Mouse (Mus musculus): ENCODE measurements around the gene Prm1. TPM values are rescaled to one million over a fixed set of nuclear protein-coding genes. Genes with fewer than 3 reads are reported as not detected.

Prm1 gene
- polyA plus RNA-seq, 1 experiment from 2014 or later = 0.14 TPM

DNA sequence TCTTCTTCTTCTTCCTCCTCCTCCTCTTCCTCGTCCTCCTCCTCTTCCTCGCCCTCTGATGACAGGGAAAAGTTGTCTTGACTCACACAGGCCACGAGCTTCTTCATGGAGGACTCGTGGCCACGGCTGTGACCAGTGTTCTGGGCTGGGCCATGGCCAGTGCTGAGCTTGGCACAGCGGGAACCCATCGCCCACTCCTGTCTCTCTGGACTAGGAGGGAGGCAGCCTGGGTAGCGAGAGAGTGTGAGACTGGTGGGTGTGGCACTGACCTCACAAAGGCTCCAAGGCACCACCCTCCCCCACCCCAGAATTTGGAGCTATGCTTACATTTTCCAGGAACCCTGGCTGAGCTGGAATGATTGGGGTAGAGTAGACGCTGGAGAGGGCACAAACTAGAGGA is 14.9 kb downstream of the Prm1 start, which contains the start of gene Prm3:
Prm3 (minus strand) TSS at position 213 of the 400 bp plus-strand sequence.
- H3K27me3 ChIP-seq = no peaks in the 10 kb centered on the region
- in situ Hi-C loops (cut with MboI; ENCODE audit: low pct_unique_long_range_greater_than_20kb) = loop anchor here (5.0 kb wide), 1 partner anchor 42 kb away; no protein-coding TSS in a partner anchor
- TF ChIP-seq CTCF (IDR thresholded peaks at IDR 0.05) = no peak
- DNase-seq (ENCODE audit: low read depth, low spot score) (no peak), ATAC-seq (no peak)
- POLR2A ChIA-PET = interaction anchor here (0.6 kb wide), 2 partner anchors 48 to 300 kb away, joined by 3 read pairs; no protein-coding TSS in a partner anchor
- CTCF ChIA-PET = no interaction called here

DNA sequence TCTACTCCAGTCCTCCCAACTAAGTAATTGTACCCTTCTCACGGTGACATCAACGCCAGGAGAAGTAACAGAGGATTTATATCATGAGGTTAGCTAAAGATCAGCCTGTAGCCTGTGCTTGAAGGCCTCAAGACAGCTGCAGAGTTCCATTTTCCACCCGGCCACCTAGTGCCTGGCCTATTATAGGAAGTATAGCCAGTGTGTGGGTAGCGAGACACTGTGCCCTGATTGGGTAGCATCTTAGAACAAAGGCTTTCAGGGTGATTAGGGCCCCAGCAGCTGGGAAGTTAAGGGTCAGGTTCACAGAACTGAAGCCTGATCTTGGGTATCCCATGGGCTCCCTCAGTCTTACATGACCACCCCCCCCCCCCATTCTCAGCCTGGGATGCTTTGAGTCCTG is 16.8 kb downstream of the Prm1 start:
- no peak for ATAC-seq
- POLR2A ChIA-PET = no interaction called here
- in situ Hi-C loops (cut with MboI; ENCODE audit: low pct_unique_long_range_greater_than_20kb) = loop anchor here (5.0 kb wide), 1 partner anchor 217 kb away; no protein-coding TSS in a partner anchor
- H3K27me3 ChIP-seq = no peaks in the 10 kb centered on the region
- CTCF ChIA-PET = interaction anchor here (4.7 kb wide), 1 partner anchor 58 kb away, joined by 18 read pairs; no protein-coding TSS in a partner anchor
- no peak for DNase-seq (ENCODE audit: low read depth, low spot score)
- TF ChIP-seq CTCF (IDR thresholded peaks at IDR 0.05) = no peak

DNA sequence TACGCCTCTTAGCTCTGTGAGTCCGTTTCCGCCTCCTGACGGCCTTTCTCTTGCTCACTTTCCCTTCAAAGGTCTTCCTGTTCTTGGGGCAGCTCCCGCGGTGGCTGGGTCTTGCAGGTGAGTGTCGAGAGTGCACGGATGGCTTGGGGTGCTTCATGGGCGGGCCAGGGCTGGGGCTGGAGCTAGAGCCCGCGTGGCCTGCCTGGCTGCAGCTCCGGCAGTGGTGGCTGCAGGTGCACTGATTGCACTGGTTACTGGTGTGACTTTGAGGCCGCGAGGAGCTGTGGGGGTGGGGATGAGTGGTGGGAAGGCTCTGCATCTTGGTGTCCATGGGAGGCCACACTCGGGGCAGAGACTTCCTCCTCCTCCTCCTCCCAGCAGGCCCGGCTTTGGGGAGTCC is 17.4 kb downstream of the Prm1 start, which contains the start of gene Tnp2:
Tnp2 (minus strand) TSS at position 390 of the 400 bp plus-strand sequence.
- no peak for TF ChIP-seq CTCF (IDR thresholded peaks at IDR 0.05)
- ChIA-PET CTCF (interaction anchor here (0.8 to 4.7 kb wide), 4 partner anchors 51 to 216 kb away, joined by 3 to 18 read pairs (median 4); no protein-coding TSS in a partner anchor), POLR2A (interaction anchor here (0.6 kb wide), 1 partner anchor 54 kb away, joined by 3 read pairs; no protein-coding TSS in a partner anchor)
- in situ Hi-C loops (cut with MboI; ENCODE audit: low pct_unique_long_range_greater_than_20kb) = loop anchor here (5.0 kb wide), 1 partner anchor 216 kb away; no protein-coding TSS in a partner anchor
- no peak for ATAC-seq
- H3K27me3 ChIP-seq = no peaks in the 10 kb centered on the region
- no peak for DNase-seq (ENCODE audit: low read depth, low spot score)

DNA sequence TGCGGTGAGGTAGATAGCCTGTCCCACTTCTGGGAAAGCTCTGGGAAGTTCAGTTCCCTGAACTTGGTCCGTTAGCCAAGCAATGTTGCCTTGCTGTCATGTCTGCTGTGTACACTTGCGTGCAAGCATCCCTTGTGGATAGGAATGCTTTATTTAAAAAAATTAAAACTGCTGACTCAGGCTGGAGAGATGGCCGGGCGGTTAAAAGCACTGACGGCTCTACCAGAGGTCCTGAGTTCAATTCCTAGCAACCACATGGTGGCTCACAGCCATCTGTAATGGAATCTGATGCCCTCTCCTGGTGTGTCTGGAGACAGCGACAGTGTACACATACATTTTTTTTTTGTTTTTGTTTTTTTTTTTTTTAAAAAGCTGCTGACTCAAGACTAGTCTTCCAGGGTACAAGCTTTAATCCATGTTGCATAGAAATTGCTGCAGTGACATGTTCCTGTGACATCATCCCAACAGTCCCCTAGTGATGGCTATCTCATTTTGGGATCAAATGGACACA is 18.0 kb downstream of the Prm1 start:
- ATAC-seq (no peak), DNase-seq (ENCODE audit: low read depth, low spot score) (no peak)
- ChIA-PET POLR2A (interaction anchor here (0.6 kb wide), 1 partner anchor 55 kb away, joined by 3 read pairs; no protein-coding TSS in a partner anchor), CTCF (interaction anchor here (0.8 to 4.7 kb wide), 6 partner anchors 50 to 216 kb away, joined by 3 to 18 read pairs (median 4); no protein-coding TSS in a partner anchor)
- in situ Hi-C loops (cut with MboI; ENCODE audit: low pct_unique_long_range_greater_than_20kb) = loop anchor here (5.0 kb wide), 1 partner anchor 215 kb away; no protein-coding TSS in a partner anchor
- H3K27me3 ChIP-seq = no peaks in the 10 kb centered on the region
- no peak for TF ChIP-seq CTCF (IDR thresholded peaks at IDR 0.05)

DNA sequence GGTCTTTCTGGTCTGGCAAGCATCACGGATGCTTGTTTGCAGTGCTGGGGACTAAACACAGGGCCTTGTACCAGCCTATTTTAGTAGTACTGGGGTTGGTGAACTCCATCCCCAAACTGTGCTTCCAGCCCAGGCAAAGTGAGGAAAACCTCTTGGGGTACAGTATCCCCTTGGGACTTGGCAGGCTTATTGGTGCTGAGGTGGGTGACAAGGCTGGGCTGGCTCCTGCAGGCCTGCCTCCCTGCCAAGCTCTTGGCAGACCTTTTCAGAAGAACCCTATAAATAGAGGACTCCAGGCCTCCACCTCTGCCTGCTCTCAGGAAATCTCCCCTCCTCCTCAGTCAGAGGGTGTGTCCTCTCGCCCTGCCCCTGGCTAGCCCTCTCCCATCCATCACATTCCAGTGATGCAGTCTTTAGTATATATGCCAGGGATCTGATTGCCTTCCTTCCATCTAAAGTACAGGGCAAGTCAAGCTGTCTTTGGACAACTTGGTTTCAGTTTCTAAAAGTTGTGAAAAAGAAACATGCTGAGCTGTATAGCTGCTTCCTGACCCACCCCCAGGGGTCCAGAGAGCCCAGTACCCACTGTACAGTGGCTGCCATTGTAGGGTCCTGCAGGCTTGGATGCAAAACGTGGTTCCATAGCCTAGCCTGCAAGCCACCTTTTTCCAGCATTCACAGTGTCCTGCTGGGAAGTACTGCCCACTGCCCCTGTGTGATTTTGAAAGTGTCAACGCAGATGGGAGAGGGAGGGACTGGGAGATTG is 18.7 kb downstream of the Prm1 start:
- ChIA-PET CTCF (interaction anchor here (0.9 to 4.7 kb wide), 14 partner anchors 8 to 215 kb away, joined by 3 to 18 read pairs (median 3); no protein-coding TSS in a partner anchor), POLR2A (no interaction called here)
- DNase-seq (ENCODE audit: low read depth, low spot score) (no peak), ATAC-seq (no peak)
- TF ChIP-seq CTCF (IDR thresholded peaks at IDR 0.05) = no peak
- H3K27me3 ChIP-seq = no peaks in the 10 kb centered on the region
- in situ Hi-C loops (cut with MboI; ENCODE audit: low pct_unique_long_range_greater_than_20kb) = loop anchor here (5.0 kb wide), 1 partner anchor 215 kb away; no protein-coding TSS in a partner anchor

DNA sequence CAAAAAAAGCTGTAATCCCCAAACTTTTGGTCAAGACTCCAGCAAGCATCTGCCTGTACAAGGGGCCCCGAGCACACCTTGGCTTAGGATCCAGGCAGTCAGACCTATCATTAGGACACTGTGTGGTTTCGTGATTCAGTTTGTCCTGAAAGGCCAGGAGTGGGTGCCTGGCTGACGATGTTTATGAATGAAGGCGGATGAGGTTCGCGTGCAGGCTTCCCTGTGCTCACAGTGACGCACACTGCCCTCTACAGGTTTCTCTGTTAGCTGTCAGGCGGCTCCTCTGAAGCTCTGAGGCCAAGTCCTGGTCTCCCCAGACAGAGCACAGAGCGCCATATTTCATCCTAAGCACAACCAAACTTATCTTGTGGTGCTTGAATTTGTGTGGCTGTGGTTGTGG is 19.4 kb downstream of the Prm1 start:
- ChIA-PET POLR2A (interaction anchor here (1.5 to 2.1 kb wide), 2 partner anchors 50 to 52 kb away, joined by 5 to 6 read pairs; no protein-coding TSS in a partner anchor), CTCF (interaction anchor here (1.0 to 4.7 kb wide), 12 partner anchors 9 to 160 kb away, joined by 3 to 18 read pairs (median 3); no protein-coding TSS in a partner anchor)
- ATAC-seq (peak; percentile 32), DNase-seq (ENCODE audit: low read depth, low spot score) (peak; percentile 51)
- TF ChIP-seq CTCF (IDR thresholded peaks at IDR 0.05) = no peak
- H3K27me3 ChIP-seq = no peaks in the 10 kb centered on the region
- in situ Hi-C loops (cut with MboI; ENCODE audit: low pct_unique_long_range_greater_than_20kb) = loop anchor here (5.0 kb wide), 1 partner anchor 214 kb away; no protein-coding TSS in a partner anchor

DNA sequence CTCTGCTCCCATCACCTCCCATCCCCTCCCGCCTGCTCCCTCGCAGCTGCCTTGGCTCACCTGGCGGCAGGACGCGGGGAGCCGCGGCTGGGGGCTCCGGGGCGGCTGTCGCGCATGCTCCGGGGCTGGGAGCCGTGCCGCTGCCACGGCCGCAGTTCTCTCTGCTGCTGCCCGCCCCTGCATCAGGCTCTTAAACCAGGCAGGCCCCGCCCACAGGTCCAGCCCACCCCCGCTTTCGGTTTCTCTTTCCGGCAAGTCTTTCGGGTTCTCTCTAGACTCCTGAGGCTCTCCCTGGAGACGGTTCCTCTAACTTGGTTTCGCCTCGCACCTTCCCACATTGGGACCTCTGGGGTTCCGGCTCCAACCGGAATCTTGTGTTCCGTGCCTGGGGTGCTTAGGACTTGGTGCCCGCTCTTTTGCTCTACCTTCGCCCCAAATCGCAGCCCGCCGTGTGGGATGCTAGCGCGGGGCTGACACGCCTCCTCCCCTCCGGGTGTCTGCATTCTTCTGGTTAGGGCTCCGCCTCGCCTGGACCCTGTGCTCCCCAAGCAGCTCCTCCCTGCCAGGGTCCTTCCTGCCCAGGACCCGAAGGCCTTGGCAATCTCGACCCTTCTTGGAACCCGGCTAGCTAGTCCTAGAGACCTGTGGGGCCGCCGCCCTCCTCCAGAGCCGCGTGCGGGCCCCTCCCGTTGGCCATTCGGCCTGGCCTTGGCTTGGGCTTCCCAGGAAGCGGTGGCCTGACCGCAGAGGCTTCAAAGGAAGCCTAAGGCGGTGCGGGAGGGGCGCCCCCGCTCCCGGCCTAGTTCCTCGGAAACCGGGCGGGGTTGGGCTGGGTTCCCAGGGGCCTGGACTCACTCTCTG is 20.0 kb downstream of the Prm1 start, which contains the start of gene Socs1:
Socs1 (minus strand) TSS at position 166 of the 861 bp plus-strand sequence.
- ChIA-PET CTCF (interaction anchor here (1.1 to 4.7 kb wide), 11 partner anchors 9 to 160 kb away, joined by 3 to 18 read pairs (median 3); no protein-coding TSS in a partner anchor), POLR2A (interaction anchor here (0.8 to 2.1 kb wide), 3 partner anchors 51 to 60 kb away, joined by 3 to 6 read pairs (median 5); no protein-coding TSS in a partner anchor)
- in situ Hi-C loops (cut with MboI; ENCODE audit: low pct_unique_long_range_greater_than_20kb) = loop anchor here (5.0 kb wide), 1 partner anchor 213 kb away; no protein-coding TSS in a partner anchor
- no peaks in the 10 kb centered on the region for H3K27me3 ChIP-seq
- ATAC-seq (peak; percentile 72), DNase-seq (ENCODE audit: low read depth, low spot score) (peak; percentile 81)
- no peak for TF ChIP-seq CTCF (IDR thresholded peaks at IDR 0.05)

DNA sequence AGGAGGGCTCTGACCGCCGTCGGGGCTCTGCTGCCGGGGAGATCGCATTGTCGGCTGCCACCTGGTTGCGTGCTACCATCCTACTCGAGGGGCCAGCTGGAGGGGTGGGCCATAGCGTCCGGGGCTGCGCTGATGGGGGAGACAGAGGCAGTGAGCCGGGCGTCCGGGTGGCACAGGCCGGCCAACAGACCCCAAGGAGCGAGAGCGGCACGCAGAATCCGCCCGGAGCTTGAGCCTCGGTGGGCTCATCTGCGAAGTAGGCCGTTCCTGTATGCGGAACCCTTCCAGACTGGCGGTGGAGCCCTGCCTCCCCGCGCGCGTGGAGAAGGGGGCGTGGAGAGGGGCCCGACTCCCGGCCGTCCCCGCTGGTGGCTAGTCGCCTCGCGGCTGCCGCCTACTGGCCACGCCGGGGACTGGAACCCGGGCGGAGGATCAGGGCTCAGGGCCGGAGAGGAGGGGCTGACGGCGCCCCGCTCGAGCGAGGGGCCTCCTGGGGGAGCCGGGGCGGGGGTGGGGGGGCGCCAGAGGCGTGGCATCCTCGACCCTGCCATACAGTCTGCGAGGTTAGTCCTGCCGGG is 20.8 kb downstream of the Prm1 start:
- DNase-seq (ENCODE audit: low read depth, low spot score) = peak; percentile 42
- CTCF ChIA-PET = interaction anchor here (1.1 kb wide), 1 partner anchor 145 kb away, joined by 3 read pairs; no protein-coding TSS in a partner anchor
- no peaks in the 10 kb centered on the region for H3K27me3 ChIP-seq
- peak; percentile 73 for ATAC-seq
- POLR2A ChIA-PET = interaction anchor here (0.8 to 2.1 kb wide), 3 partner anchors 51 to 61 kb away, joined by 3 to 6 read pairs (median 5); no protein-coding TSS in a partner anchor
- no peak for TF ChIP-seq CTCF (IDR thresholded peaks at IDR 0.05)
- in situ Hi-C loops (cut with MboI; ENCODE audit: low pct_unique_long_range_greater_than_20kb) = loop anchor here (5.0 kb wide), 1 partner anchor 213 kb away; no protein-coding TSS in a partner anchor

All from Patski (cell line).